Comparison of ENCODE assay signal across 8 mouse cellular contexts in genomic region chr10:80261585-80261968, GRCm38 (mm10). TPM values are rescaled to one million over a fixed set of nuclear protein-coding genes. Genes with fewer than 3 reads are reported as not detected.
DNase-seq lines count a peak whose midpoint lies in the region; ATAC-seq and TF ChIP-seq lines count a peak whose summit lies in the region.

No protein-coding gene starts in this region.

- H3K27ac ChIP-seq in brown adipose tissue, adult 24 weeks (replicated peaks; ENCODE audit: low read depth, low read length): peak overlapping the region; percentile 99
- peak overlapping the region; percentile 98 for H3K27ac ChIP-seq in heart, embryonic 11.5 days (ENCODE audit: low read depth, low read length)
- peak overlapping the region; percentile 99 for H3K27ac ChIP-seq in kidney, embryonic 15.5 days
- H3K27ac ChIP-seq in limb, embryonic 15.5 days: peak overlapping the region; percentile 99
- H3K27ac ChIP-seq in midbrain, postnatal 0 days (ENCODE audit: low read depth, low read length): peak overlapping the region; percentile 69

- peaks cover 15% of the 10 kb centered on the region for H3K4me1 ChIP-seq in brown adipose tissue, adult 24 weeks (ENCODE audit: control insufficient read depth, insufficient read depth, insufficient read length, low read length)
- peaks cover 33% of the 10 kb centered on the region for H3K4me1 ChIP-seq in heart, embryonic 11.5 days (ENCODE audit: control insufficient read depth, insufficient read depth, low read length)
- peaks cover 53% of the 10 kb centered on the region for H3K4me1 ChIP-seq in kidney, embryonic 15.5 days
- peaks cover 51% of the 10 kb centered on the region for H3K4me1 ChIP-seq in limb, embryonic 15.5 days
- peaks cover 16% of the 10 kb centered on the region; the same call in 1 of the 2 replicates for H3K4me1 ChIP-seq in midbrain, postnatal 0 days (ENCODE audit: insufficient read depth, low read length)

- no peaks in the 10 kb centered on the region for H3K9me3 ChIP-seq in heart, embryonic 11.5 days (replicated peaks; ENCODE audit: control insufficient read depth, low read length)
- H3K9me3 ChIP-seq in kidney, embryonic 15.5 days (replicated peaks): no peaks in the 10 kb centered on the region
- no peaks in the 10 kb centered on the region for H3K9me3 ChIP-seq in limb, embryonic 15.5 days
- no peaks in the 10 kb centered on the region for H3K9me3 ChIP-seq in midbrain, postnatal 0 days (ENCODE audit: low read length)

- WGBS in heart, embryonic 11.5 days (ENCODE audit: insufficient replicate concordance): under 1% methylated on average over 14 of the region's 14 CpGs
- under 1% methylated on average over 14 of the region's 14 CpGs for WGBS in kidney, embryonic 15.5 days
- WGBS in limb, embryonic 15.5 days: 1% methylated on average over 14 of the region's 14 CpGs
- WGBS in midbrain, postnatal 0 days: 2% methylated on average over 14 of the region's 14 CpGs

- no peak for TF ChIP-seq CTCF in midbrain, postnatal 0 days (IDR thresholded peaks at IDR 0.05)

- H3K9ac ChIP-seq in heart, embryonic 11.5 days (ENCODE audit: low read depth, low read length): peak overlapping the region; percentile 79
- H3K9ac ChIP-seq in kidney, embryonic 15.5 days: peak overlapping the region; percentile 48
- H3K9ac ChIP-seq in limb, embryonic 15.5 days: peak overlapping the region; percentile 55
- H3K9ac ChIP-seq in midbrain, postnatal 0 days (replicated peaks; ENCODE audit: low read length, poor library complexity, severe bottlenecking): peak overlapping the region; percentile 48

- ATAC-seq in erythroid progenitor cell, adult 5-6 weeks (replicated peaks; ENCODE audit: low FRiP score, poor library complexity, severe bottlenecking): peak; percentile 60
- peak; percentile 71 for ATAC-seq in heart, embryonic 11.5 days (replicated peaks; ENCODE audit: insufficient number of reproducible peaks, low FRiP score, low TSS enrichment)
- peak; percentile 72 for ATAC-seq in kidney, embryonic 15.5 days (replicated peaks; ENCODE audit: low FRiP score)
- ATAC-seq in limb, embryonic 15.5 days (ENCODE audit: insufficient number of reproducible peaks, low FRiP score, low TSS enrichment, low read depth): peak; percentile 67
- ATAC-seq in midbrain, postnatal 0 days (ENCODE audit: low FRiP score): peak; percentile 17

- peak; percentile 79 for DNase-seq in CD4-positive, CD25-positive, alpha-beta regulatory T cell, adult 2 months (ENCODE audit: low read depth, low spot score)
- peak; percentile 94 for DNase-seq in midbrain, postnatal 0 days (ENCODE audit: low spot score)
- peak; percentile 89 for DNase-seq in splenic B cell, adult 2 months (ENCODE audit: low read depth, low spot score)

- peak overlapping the region; percentile 73 for H3K4me3 ChIP-seq in brown adipose tissue, adult 24 weeks (ENCODE audit: insufficient read depth, low read depth, low read length)
- peak overlapping the region; percentile 58 for H3K4me3 ChIP-seq in heart, embryonic 11.5 days (ENCODE audit: low read depth, low read length)
- H3K4me3 ChIP-seq in kidney, embryonic 15.5 days (replicated peaks): peak overlapping the region; percentile 55
- H3K4me3 ChIP-seq in limb, embryonic 15.5 days: peak overlapping the region; percentile 55
- H3K4me3 ChIP-seq in midbrain, postnatal 0 days (ENCODE audit: low read depth, low read length): peak overlapping the region; percentile 41

- H3K36me3 ChIP-seq in heart, embryonic 11.5 days (ENCODE audit: control insufficient read depth, insufficient read depth, low read length): peaks cover 15% of the 10 kb centered on the region
- peaks cover 25% of the 10 kb centered on the region for H3K36me3 ChIP-seq in kidney, embryonic 15.5 days
- H3K36me3 ChIP-seq in limb, embryonic 15.5 days: peaks cover 26% of the 10 kb centered on the region
- peaks cover 6% of the 10 kb centered on the region; the same call in 1 of the 2 replicates for H3K36me3 ChIP-seq in midbrain, postnatal 0 days (ENCODE audit: insufficient read depth, low read length)
- H3K36me3 ChIP-seq in splenic B cell, adult 2 months (ENCODE audit: control insufficient read depth, insufficient read depth, low read length, poor library complexity, severe bottlenecking): peaks cover 2% of the 10 kb centered on the region

- no peaks in the 10 kb centered on the region for H3K27me3 ChIP-seq in heart, embryonic 11.5 days (ENCODE audit: control insufficient read depth, insufficient read depth, low read length)
- no peaks in the 10 kb centered on the region for H3K27me3 ChIP-seq in kidney, embryonic 15.5 days
- no peaks in the 10 kb centered on the region for H3K27me3 ChIP-seq in limb, embryonic 15.5 days
- no peaks in the 10 kb centered on the region for H3K27me3 ChIP-seq in midbrain, postnatal 0 days (ENCODE audit: insufficient read depth, low read length)
- no peaks in the 10 kb centered on the region for H3K27me3 ChIP-seq in splenic B cell, adult 2 months (ENCODE audit: control insufficient read depth, insufficient read depth, low read length, poor library complexity, severe bottlenecking)

- H3K4me2 ChIP-seq in heart, embryonic 11.5 days: peak overlapping the region; percentile 95
- H3K4me2 ChIP-seq in kidney, embryonic 15.5 days: peak overlapping the region; percentile 96
- H3K4me2 ChIP-seq in limb, embryonic 15.5 days: peak overlapping the region; percentile 92
- H3K4me2 ChIP-seq in midbrain, postnatal 0 days (ENCODE audit: low read depth, low read length, poor library complexity, severe bottlenecking): peak overlapping the region; percentile 67

RNA-seq across cellular contexts. Expression of gene Dazap1, which starts 0.3 kb away (rescaled TPM):
- 51.6 and 76.7 TPM in 2 replicates for polyA plus RNA-seq in brown adipose tissue, adult 24 weeks (2012; ENCODE audit: insufficient read depth, insufficient read length, missing spikeins)
- total RNA-seq in erythroid progenitor cell, adult 5-6 weeks (2015; ENCODE audit: low replicate concordance): 35.6 and 83.6 TPM in 2 replicates
- total RNA-seq in erythroid progenitor cell, adult 5-6 weeks (2017; ENCODE audit: low replicate concordance): 72.0 and 102 TPM in 2 replicates
- polyA plus RNA-seq in heart, embryonic 11.5 days (2014; fragmentation: Nextera tagmentation; extraction: Ambion mirVana): 28.4 and 29.9 TPM in 2 replicates
- polyA plus RNA-seq in kidney, embryonic 15.5 days (2015; fragmentation: Nextera tagmentation; extraction: Ambion mirVana): 56.3 and 58.5 TPM in 2 replicates
- polyA plus RNA-seq in limb, embryonic 15.5 days (2015; fragmentation: Nextera tagmentation; extraction: Ambion mirVana): 56.8 and 59.7 TPM in 2 replicates
- 107 and 109 TPM in 2 replicates for total RNA-seq in midbrain, postnatal 0 days (2014; rRNA removed)
- polyA plus RNA-seq in midbrain, postnatal 0 days (2015; fragmentation: Nextera tagmentation; extraction: Ambion mirVana): 34.2 and 34.5 TPM in 2 replicates

RNA-seq across cellular contexts. Expression of gene Gamt, which starts 0.8 kb away (rescaled TPM):
- polyA plus RNA-seq in brown adipose tissue, adult 24 weeks (2012; ENCODE audit: insufficient read depth, insufficient read length, missing spikeins): 10.5 and 17.8 TPM in 2 replicates
- total RNA-seq in erythroid progenitor cell, adult 5-6 weeks (2015; ENCODE audit: low replicate concordance): 1.4 TPM in 1 of 2 replicates, not detected in the other
- not detected in 2 replicates for total RNA-seq in erythroid progenitor cell, adult 5-6 weeks (2017; ENCODE audit: low replicate concordance)
- polyA plus RNA-seq in heart, embryonic 11.5 days (2014; fragmentation: Nextera tagmentation; extraction: Ambion mirVana): 57.2 and 59.0 TPM in 2 replicates
- polyA plus RNA-seq in kidney, embryonic 15.5 days (2015; fragmentation: Nextera tagmentation; extraction: Ambion mirVana): 34.2 and 37.0 TPM in 2 replicates
- polyA plus RNA-seq in limb, embryonic 15.5 days (2015; fragmentation: Nextera tagmentation; extraction: Ambion mirVana): 64.4 and 127 TPM in 2 replicates
- total RNA-seq in midbrain, postnatal 0 days (2014; rRNA removed): 12.5 and 14.3 TPM in 2 replicates
- 16.8 and 19.6 TPM in 2 replicates for polyA plus RNA-seq in midbrain, postnatal 0 days (2015; fragmentation: Nextera tagmentation; extraction: Ambion mirVana)

RNA-seq across cellular contexts. Expression of gene Ndufs7, which starts 12.7 kb away (rescaled TPM):
- polyA plus RNA-seq in brown adipose tissue, adult 24 weeks (2012; ENCODE audit: insufficient read depth, insufficient read length, missing spikeins): 732 and 1,152 TPM in 2 replicates
- total RNA-seq in erythroid progenitor cell, adult 5-6 weeks (2015; ENCODE audit: low replicate concordance): 87.6 and 109 TPM in 2 replicates
- total RNA-seq in erythroid progenitor cell, adult 5-6 weeks (2017; ENCODE audit: low replicate concordance): 43.9 and 66.0 TPM in 2 replicates
- polyA plus RNA-seq in heart, embryonic 11.5 days (2014; fragmentation: Nextera tagmentation; extraction: Ambion mirVana): 499 and 501 TPM in 2 replicates
- 376 and 387 TPM in 2 replicates for polyA plus RNA-seq in kidney, embryonic 15.5 days (2015; fragmentation: Nextera tagmentation; extraction: Ambion mirVana)
- 301 and 304 TPM in 2 replicates for polyA plus RNA-seq in limb, embryonic 15.5 days (2015; fragmentation: Nextera tagmentation; extraction: Ambion mirVana)
- 193 and 201 TPM in 2 replicates for total RNA-seq in midbrain, postnatal 0 days (2014; rRNA removed)
- 358 and 388 TPM in 2 replicates for polyA plus RNA-seq in midbrain, postnatal 0 days (2015; fragmentation: Nextera tagmentation; extraction: Ambion mirVana)

RNA-seq across cellular contexts. Expression of gene Rps15, which starts 30.7 kb away (rescaled TPM):
- polyA plus RNA-seq in brown adipose tissue, adult 24 weeks (2012; ENCODE audit: insufficient read depth, insufficient read length, missing spikeins): 1,089 and 1,107 TPM in 2 replicates
- total RNA-seq in erythroid progenitor cell, adult 5-6 weeks (2015; ENCODE audit: low replicate concordance): 689 and 862 TPM in 2 replicates
- 557 and 668 TPM in 2 replicates for total RNA-seq in erythroid progenitor cell, adult 5-6 weeks (2017; ENCODE audit: low replicate concordance)
- 702 and 828 TPM in 2 replicates for polyA plus RNA-seq in heart, embryonic 11.5 days (2014; fragmentation: Nextera tagmentation; extraction: Ambion mirVana)
- polyA plus RNA-seq in kidney, embryonic 15.5 days (2015; fragmentation: Nextera tagmentation; extraction: Ambion mirVana): 1,002 and 1,019 TPM in 2 replicates
- polyA plus RNA-seq in limb, embryonic 15.5 days (2015; fragmentation: Nextera tagmentation; extraction: Ambion mirVana): 842 and 925 TPM in 2 replicates
- total RNA-seq in midbrain, postnatal 0 days (2014; rRNA removed): 971 and 1,162 TPM in 2 replicates
- 633 and 645 TPM in 2 replicates for polyA plus RNA-seq in midbrain, postnatal 0 days (2015; fragmentation: Nextera tagmentation; extraction: Ambion mirVana)

RNA-seq across cellular contexts. Expression of gene Apc2, which starts 34.2 kb away (rescaled TPM):
- 0.38 TPM in 1 of 2 replicates, not detected in the other for polyA plus RNA-seq in brown adipose tissue, adult 24 weeks (2012; ENCODE audit: insufficient read depth, insufficient read length, missing spikeins)
- not detected in 2 replicates for total RNA-seq in erythroid progenitor cell, adult 5-6 weeks (2015; ENCODE audit: low replicate concordance)
- total RNA-seq in erythroid progenitor cell, adult 5-6 weeks (2017; ENCODE audit: low replicate concordance): 0.13 TPM in 1 of 2 replicates, not detected in the other
- 0.55 and 0.69 TPM in 2 replicates for polyA plus RNA-seq in heart, embryonic 11.5 days (2014; fragmentation: Nextera tagmentation; extraction: Ambion mirVana)
- polyA plus RNA-seq in kidney, embryonic 15.5 days (2015; fragmentation: Nextera tagmentation; extraction: Ambion mirVana): 1.6 and 2.4 TPM in 2 replicates
- 1.5 TPM in 2 replicates for polyA plus RNA-seq in limb, embryonic 15.5 days (2015; fragmentation: Nextera tagmentation; extraction: Ambion mirVana)
- 370 and 395 TPM in 2 replicates for total RNA-seq in midbrain, postnatal 0 days (2014; rRNA removed)
- polyA plus RNA-seq in midbrain, postnatal 0 days (2015; fragmentation: Nextera tagmentation; extraction: Ambion mirVana): 95.3 and 110 TPM in 2 replicates

Comparison
In these comparisons a context has a peak if more than half of its experiments do, and no peak if none do; other contexts are left out.
1. Peak in every context shown above with its lines: DNase-seq, ATAC-seq, H3K4me3 ChIP-seq and H3K27ac ChIP-seq.
2. ATAC-seq: peak in every context shown above with its lines; median percentile 72 in kidney, embryonic 15.5 days; 71 in heart, embryonic 11.5 days; 67 in limb, embryonic 15.5 days; 60 in erythroid progenitor cell, adult 5-6 weeks; 17 in midbrain, postnatal 0 days.